Mouse (Mus musculus) neural tube, embryonic 14.5 days (tissue): Measurements from ENCODE around the gene Prrg4. TPM values are rescaled to one million over a fixed set of nuclear protein-coding genes. Genes with fewer than 3 reads are reported as not detected.

Source experiments
- ATAC-seq: fragments of 200-750 bp; cut with Nextera tagmentation; 2 replicates; pipeline ENCODE4 v1.8.0; 2017; ENCODE audit warnings: low read depth, mild to moderate bottlenecking, moderate TSS enrichment, moderate library complexity
- H3K27ac ChIP-seq: fragments of 300-500 bp; sonication (generic); 2 replicates; pipeline ENCODE4 v1.5.1; 2014; ENCODE audit warnings: low read depth, mild to moderate bottlenecking, control low read depth, low read length, moderate library complexity, mixed read lengths
- H3K27me3 ChIP-seq: fragments of 300-500 bp; sonication (generic); 2 replicates; pipeline ENCODE4 v1.6.1; 2014; ENCODE audit warnings: low read length; ENCODE audit not compliant: control insufficient read depth, insufficient read depth
- H3K36me3 ChIP-seq: fragments of 300-500 bp; sonication (generic); 2 replicates; pipeline ENCODE4 v1.6.1; 2014; ENCODE audit warnings: low read length, mixed read lengths; ENCODE audit not compliant: control insufficient read depth, insufficient read depth
- H3K4me1 ChIP-seq: fragments of 300-500 bp; sonication (generic); 2 replicates; pipeline ENCODE4 v1.6.1; 2014; ENCODE audit warnings: low read length; ENCODE audit not compliant: control insufficient read depth, insufficient read depth
- H3K4me2 ChIP-seq: fragments of 300-500 bp; sonication (generic); 2 replicates; pipeline ENCODE4 v1.6.1; 2014; ENCODE audit warnings: mild to moderate bottlenecking, low read depth, low read length, control low read depth
- H3K4me3 ChIP-seq: fragments of 300-500 bp; sonication (generic); 2 replicates; pipeline ENCODE4 v1.5.1; 2014; ENCODE audit warnings: low read depth, low read length, control low read depth, mixed read lengths
- H3K9ac ChIP-seq: fragments of 300-500 bp; sonication (generic); replicated peaks from 2 replicates; pipeline ENCODE4 v1.6.1; 2014; ENCODE audit warnings: low read depth, mild to moderate bottlenecking, control low read depth, low read length, mixed read lengths
- H3K9me3 ChIP-seq: fragments of 300-500 bp; sonication (generic); 2 replicates; pipeline ENCODE4 v1.6.1; 2016; ENCODE audit warnings: low read length; ENCODE audit not compliant: control insufficient read depth
- WGBS: fragments of 180-500 bp; shearing (Covaris S2); extraction: QIAGEN DNeasy Blood & Tissue Kit; methylation state at CpG from one replicate; pipeline ENCODE4 v1.1.7; 2014; 5-methylcytosine and 5-hydroxymethylcytosine counted together
- polyA plus RNA-seq: library from polyadenylated mRNA; unstranded; fragments of >200 nt; fragmentation: Nextera tagmentation; extraction: Ambion mirVana; gene quantifications from 2 replicates; pipeline ENCODE4 v1.2.1, GENCODE M21; 2014

The Prrg4 gene
- polyA plus RNA-seq, 1 experiment from 2014 or later: 0.60 TPM

DNA sequence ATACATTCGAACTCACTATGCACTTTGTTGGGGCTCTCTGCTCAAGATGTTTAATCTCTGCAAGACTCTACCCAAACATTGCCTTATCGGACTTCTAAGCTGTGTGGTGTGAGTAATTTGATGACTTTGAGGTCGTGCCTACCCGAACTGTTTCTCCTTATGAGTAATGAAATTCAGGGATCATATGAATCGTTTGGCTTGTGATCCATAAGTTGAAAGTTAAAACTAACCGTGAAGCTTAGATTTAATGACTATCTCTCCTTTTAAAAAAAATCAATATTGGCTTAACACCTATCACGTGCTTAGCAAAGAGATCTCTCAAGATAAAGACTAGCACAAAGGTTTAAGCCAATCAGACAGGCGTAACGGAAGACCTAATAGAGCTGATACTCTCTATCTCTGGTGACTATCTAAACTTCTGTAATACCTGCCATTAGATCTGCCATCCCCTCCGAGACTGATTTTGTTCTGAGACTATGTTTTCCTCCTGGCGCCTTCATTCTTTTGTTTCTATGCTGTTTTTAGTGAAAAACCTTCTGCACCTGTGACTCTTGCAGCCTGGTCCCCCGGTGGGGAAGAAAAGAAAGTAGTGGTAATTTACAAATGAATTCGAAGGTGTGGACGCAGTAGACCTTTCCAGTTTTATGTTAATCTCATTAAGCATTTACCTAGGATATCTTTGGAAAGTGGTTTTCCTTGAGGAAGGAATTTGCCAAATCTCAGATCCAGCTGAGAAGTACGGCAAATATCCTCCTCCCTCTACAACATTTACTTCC, 31.9 kb downstream of the Prrg4 start:
- Histone ChIP-seq H3K9ac (peak overlapping the region; percentile 99), H3K27ac (no peak overlapping the region; the same call in 1 of the 2 replicates), H3K27me3 (no peaks in the 10 kb centered on the region), H3K4me2 (peak overlapping the region; percentile 67), H3K4me1 (peaks cover 2% of the 10 kb centered on the region; the same call in 1 of the 2 replicates), H3K36me3 (no peaks in the 10 kb centered on the region), H3K4me3 (peak overlapping the region; percentile 95), H3K9me3 (no peaks in the 10 kb centered on the region)
- 4% methylated on average over 15 of the region's 15 CpGs for WGBS
- 0 out of 2 replicates have a peak, but pooled peaks have one; percentile 1 for ATAC-seq

DNA sequence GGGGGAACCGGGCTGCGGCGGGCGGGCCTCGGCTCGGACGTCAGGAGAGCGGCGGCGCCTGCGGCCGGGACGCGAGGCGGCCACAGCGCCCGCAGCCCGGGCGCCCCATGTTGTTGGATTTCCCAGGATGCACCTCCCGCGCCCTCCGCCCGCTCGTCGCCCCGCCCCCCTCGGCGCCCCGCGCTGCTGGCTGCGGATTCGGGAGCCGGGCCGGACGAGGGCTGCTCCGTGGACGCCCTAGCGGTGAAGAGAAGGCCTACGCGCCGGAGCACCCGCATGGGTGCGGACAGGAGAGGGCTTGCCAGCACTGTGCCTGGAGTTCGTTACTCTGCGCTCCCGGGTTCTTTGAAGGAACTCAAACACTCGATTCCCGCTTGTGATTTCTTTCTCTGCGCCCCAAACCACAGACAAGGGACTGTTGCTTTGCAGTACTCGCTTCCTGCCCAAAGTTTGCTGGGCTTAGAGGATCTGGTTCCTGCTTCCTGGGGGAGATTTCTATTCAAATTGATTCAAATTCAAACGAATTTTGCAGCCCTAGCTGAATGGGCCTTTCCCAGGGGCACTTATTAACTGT, 32.7 kb downstream of the Prrg4 start:
- Histone ChIP-seq H3K4me2 (peak overlapping the region; percentile 67), H3K27me3 (no peaks in the 10 kb centered on the region), H3K9ac (peak overlapping the region; percentile 99), H3K9me3 (no peaks in the 10 kb centered on the region), H3K4me3 (peak overlapping the region; percentile 95), H3K36me3 (no peaks in the 10 kb centered on the region), H3K4me1 (peaks cover 2% of the 10 kb centered on the region; the same call in 1 of the 2 replicates), H3K27ac (peak overlapping the region; percentile 95)
- peak; percentile 98 for ATAC-seq
- under 1% methylated on average over 37 of the region's 51 CpGs for WGBS

DNA sequence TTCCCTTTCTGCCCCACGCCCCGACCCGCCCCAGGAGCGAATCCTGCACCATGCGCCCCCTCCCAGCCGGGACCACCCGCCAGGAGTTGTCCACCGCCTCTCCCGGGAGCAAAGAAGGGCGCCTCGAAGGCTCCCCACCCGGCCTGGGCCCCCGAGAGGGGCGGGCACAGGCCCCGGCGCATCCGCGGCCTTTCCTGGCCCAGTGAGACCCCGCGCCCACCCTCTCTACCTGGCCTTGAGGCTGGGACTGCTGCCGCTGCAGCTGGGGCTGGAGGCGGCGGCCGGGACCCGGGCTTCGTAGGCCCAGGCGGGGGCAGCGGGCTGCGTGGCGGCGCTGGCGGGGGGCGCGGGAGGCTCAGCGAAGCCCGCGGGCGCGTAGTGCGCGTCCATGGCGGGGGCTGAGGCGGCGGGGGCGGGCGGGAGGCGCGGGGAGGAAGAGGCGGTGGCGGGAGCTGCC, 33.3 kb downstream of the Prrg4 start, which contains the start of gene Qser1:
Gene Qser1 (minus strand): TSS at position 390 of the 457 bp plus-strand sequence.
- H3K9me3 ChIP-seq: no peaks in the 10 kb centered on the region

DNA sequence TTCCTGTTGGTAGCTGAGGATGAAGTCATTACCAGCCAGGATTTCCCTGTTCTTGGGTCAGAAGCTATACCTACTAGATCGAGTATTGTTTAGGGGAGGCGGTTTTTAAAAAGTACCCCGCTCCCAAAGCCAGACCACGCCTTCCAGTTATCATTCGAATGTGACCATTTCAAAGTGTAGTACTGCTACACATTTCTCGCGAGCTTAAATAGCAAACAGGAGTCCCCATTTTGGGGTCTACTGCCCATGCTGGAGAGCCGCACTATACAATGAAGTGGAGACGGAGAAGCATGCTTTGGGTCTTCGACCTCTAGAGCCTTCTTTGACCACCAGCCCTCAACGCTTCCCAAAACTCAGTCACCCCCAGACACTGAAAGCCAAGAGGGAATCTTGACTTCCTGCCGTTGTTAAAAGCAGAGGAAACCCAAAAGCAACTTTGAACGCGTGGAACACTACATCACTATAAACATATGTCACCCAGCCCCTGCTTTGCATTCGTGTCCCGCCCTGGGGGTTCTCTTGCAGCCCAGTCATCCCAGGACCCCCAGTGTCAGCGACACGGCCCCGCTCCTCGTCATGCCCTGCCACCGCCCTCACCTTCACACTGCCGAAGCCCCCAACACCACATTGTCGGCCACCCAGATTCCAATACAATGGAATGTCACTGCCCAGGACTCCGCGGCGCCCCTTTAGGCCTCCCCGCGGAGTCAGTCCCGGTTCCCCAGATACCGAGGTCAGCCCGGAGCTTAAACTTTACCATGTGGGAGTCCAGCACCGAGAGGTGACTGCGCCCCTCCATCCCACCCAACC, 33.9 kb downstream of the Prrg4 start:
- Histone ChIP-seq H3K4me2 (peak overlapping the region; percentile 66), H3K4me1 (peaks cover 2% of the 10 kb centered on the region; the same call in 1 of the 2 replicates), H3K9ac (peak overlapping the region; percentile 99), H3K4me3 (peak overlapping the region; percentile 95), H3K27ac (peak overlapping the region; percentile 95), H3K36me3 (no peaks in the 10 kb centered on the region), H3K9me3 (no peaks in the 10 kb centered on the region), H3K27me3 (no peaks in the 10 kb centered on the region)
- ATAC-seq: peak; percentile 39
- under 1% methylated on average over 33 of the region's 33 CpGs for WGBS

More for the DNA sequence above, 33.3 kb downstream of the Prrg4 start, which contains the start of gene Qser1:
- peaks cover 2% of the 10 kb centered on the region; the same call in 1 of the 2 replicates for H3K4me1 ChIP-seq
- peak; percentile 82 for ATAC-seq
- 2% methylated on average over 24 of the region's 50 CpGs for WGBS
- H3K36me3 ChIP-seq: no peaks in the 10 kb centered on the region
- peak within 1 kb of the TSS; percentile 95 for H3K4me3 ChIP-seq
- H3K9ac ChIP-seq: peak within 1 kb of the TSS; percentile 99
- no peaks in the 10 kb centered on the region for H3K27me3 ChIP-seq
- peak within 1 kb of the TSS; percentile 67 for H3K4me2 ChIP-seq
- H3K27ac ChIP-seq: peak within 1 kb of the TSS; percentile 95

DNA sequence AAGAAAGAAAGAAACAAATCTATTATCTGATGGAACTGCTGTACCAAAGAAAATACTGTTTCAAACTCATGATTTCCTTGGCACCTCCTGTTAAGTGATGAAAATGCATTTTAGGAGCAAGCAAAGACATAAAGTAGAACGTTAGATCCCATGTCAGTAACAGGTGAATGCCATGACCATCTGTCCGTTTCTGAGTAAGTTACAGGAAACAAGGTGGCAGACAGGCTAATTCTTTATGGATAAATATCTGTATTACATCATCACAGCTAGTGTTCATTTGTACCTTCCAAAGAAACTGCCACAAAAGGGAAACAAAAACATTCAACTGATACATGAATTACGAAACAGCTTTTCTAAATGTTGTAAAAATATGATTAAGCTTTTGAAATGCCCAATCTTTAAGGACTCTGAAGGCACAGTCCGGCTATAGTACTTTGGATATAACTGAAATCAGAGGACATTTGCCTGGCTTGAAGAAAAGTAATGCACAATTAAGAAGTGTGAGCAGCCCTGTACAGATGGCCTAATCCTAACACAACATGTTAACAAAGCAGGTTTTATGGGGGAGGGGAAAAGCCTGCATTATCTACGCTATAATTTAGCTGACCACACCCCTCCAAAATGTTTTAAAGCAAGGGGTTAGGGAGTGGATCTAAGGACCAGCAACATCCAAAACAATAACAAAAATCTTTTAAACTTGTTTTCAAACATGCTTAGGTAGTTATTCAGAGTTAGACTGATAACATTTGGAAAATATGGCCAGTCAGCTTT, 35.3 kb downstream of the Prrg4 start:
- 54% methylated on average over 5 of the region's 5 CpGs for WGBS
- Histone ChIP-seq H3K9ac (no peak overlapping the region), H3K4me1 (peaks cover 2% of the 10 kb centered on the region; the same call in 1 of the 2 replicates), H3K4me3 (no peak overlapping the region), H3K9me3 (no peaks in the 10 kb centered on the region), H3K4me2 (peak overlapping the region; percentile 21; the same call in 1 of the 2 replicates), H3K36me3 (no peaks in the 10 kb centered on the region), H3K27me3 (no peaks in the 10 kb centered on the region), H3K27ac (no peak overlapping the region)
- ATAC-seq: no peak

DNA sequence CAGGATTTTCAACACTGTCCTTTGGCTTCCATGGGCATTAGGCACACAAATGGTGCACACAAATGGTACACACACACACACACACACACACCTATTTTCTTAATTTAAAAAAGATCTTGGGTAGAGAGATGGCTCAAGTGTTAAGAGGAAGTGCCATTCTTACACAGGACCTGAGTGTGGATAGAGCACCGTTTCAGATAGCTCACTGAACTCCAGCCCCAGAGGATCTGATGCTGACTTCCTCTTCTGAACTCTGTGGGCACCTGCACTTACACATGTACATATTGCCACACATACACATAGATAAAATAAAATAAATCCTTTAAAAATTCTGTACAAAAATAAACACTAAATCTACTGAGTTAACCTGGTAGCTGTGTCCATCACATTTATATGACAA, 44.2 kb downstream of the Prrg4 start:
- Histone ChIP-seq H3K27ac (no peak overlapping the region), H3K4me3 (no peak overlapping the region), H3K36me3 (no peaks in the 10 kb centered on the region), H3K9me3 (no peaks in the 10 kb centered on the region), H3K4me1 (no peaks in the 10 kb centered on the region), H3K9ac (no peak overlapping the region), H3K4me2 (no peak overlapping the region), H3K27me3 (no peaks in the 10 kb centered on the region)
- ATAC-seq: no peak
- 84% methylated on average over 1 of the region's 1 CpGs for WGBS

Other genes starting within 250 kb of the Prrg4 start
- gene Tcp11l1, start 137.7 kb downstream of the Prrg4 start, polyA plus RNA-seq: 65.2 and 75.8 TPM in 2 replicates
- 0.29 TPM in 1 of 2 replicates, not detected in the other for gene Pin1rt1, start 133.5 kb downstream of the Prrg4 start, polyA plus RNA-seq
- gene Depdc7, start 107.0 kb downstream of the Prrg4 start, polyA plus RNA-seq: 0.70 and 1.2 TPM in 2 replicates
- 10.4 and 12.4 TPM in 2 replicates for gene Qser1, start 33.1 kb downstream of the Prrg4 start, polyA plus RNA-seq
- gene Ccdc73, start 17.9 kb upstream of the Prrg4 start, polyA plus RNA-seq: 7.5 and 9.7 TPM in 2 replicates
- 194 and 200 TPM in 2 replicates for gene Eif3m, start 167.2 kb upstream of the Prrg4 start, polyA plus RNA-seq
- not detected in 2 replicates for gene Gm11060, start 242.1 kb upstream of the Prrg4 start, polyA plus RNA-seq